Comparison of ENCODE assay signal across 10 mouse cellular contexts in the genomic region with DNA sequence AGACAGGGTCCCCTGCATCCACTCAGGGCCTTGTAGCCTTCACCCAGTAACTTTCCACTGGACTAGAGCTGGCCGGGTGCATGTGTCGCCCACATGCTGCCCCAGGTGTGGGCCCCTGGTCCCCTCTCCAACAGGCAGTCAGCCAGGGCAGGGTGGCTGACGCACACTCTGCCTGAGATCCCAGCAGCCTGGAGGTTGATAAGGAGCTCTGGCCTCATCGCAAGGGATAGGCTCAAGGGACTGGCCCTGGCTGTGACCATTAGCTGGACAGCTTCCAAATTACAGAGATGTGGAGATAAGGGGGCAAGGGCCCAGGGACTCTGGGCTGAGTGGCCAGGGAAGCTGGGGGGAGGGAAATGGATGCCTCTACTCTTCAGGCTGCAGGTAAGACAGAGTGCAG. TPM values are rescaled to one million over a fixed set of nuclear protein-coding genes. Genes with fewer than 3 reads are reported as not detected.
A peak's percentile ranks its signal among the peaks of the same experiment; 100 is the strongest.
DNase-seq lines count a peak whose midpoint lies in the region; ATAC-seq and TF ChIP-seq lines count a peak whose summit lies in the region.
"Had no signal": no experiment of that assay in that cellular context is flagged by ENCODE, and none has a peak within 500 bp of the region (broad histone marks: within the 10 kb centered on the region; RNA-seq: fewer than 3 reads in every experiment).

No protein-coding gene starts in this region.

- no peak for TF ChIP-seq CTCF in left cerebral cortex, adult 2 months (IDR thresholded peaks at IDR 0.05)

- H3K9me3 ChIP-seq in lung, embryonic 15.5 days = no peaks in the 10 kb centered on the region

- peak overlapping the region; percentile 9; the same call in 1 of the 2 replicates for H3K4me2 ChIP-seq in lung, embryonic 15.5 days

- H3K27me3 ChIP-seq in lung, embryonic 15.5 days = no peaks in the 10 kb centered on the region

- intact Hi-C loops in left cerebral cortex, adult 2 months (cut with DNase I) = loop anchor here (5.0 kb wide), 4 partner anchors 84 to 409 kb away; partner anchors contain the start of gene Cers5
- intact Hi-C loops in left cerebral cortex, postnatal 10 days (cut with DNase I) = loop anchor here (5.0 to 10.0 kb wide), 4 partner anchors 99 to 406 kb away; partner anchors contain the start of gene Asic1

- WGBS in lung, embryonic 15.5 days = 30% methylated on average over 4 of the region's 4 CpGs

- no peak overlapping the region for H3K4me3 ChIP-seq in left cerebral cortex, adult 2 months
- H3K4me3 ChIP-seq in lung, embryonic 15.5 days = no peak overlapping the region

- no peak for DNase-seq in left cerebral cortex, adult 2 months (ENCODE audit: extremely low spot score in 1 of 2, low spot score in 2 of 2)
- DNase-seq in left cerebral cortex, postnatal 10 days (ENCODE audit: extremely low spot score in 1 of 2, low spot score in 2 of 2) = no peak
- DNase-seq in adrenal gland, postnatal 10 days = peak; percentile 82
- peak; percentile 68 for DNase-seq in heart, postnatal 4 days
- DNase-seq in thymus, postnatal 10 days (ENCODE audit: low spot score in 2 of 2) = no peak
- no peak for DNase-seq in thymus, postnatal 4 days
- DNase-seq: right cerebral cortex, postnatal 25 days had no signal

- no peaks in the 10 kb centered on the region for H3K36me3 ChIP-seq in lung, embryonic 15.5 days

- H3K4me1 ChIP-seq in lung, embryonic 15.5 days = peaks cover 56% of the 10 kb centered on the region

- no peak for ATAC-seq in lung, embryonic 15.5 days (ENCODE audit: borderline replicate concordance, extremely low read depth, low FRiP score, low TSS enrichment)
- ATAC-seq in monocyte, adult 5-6 weeks (replicated peaks; ENCODE audit: insufficient number of reproducible peaks, low FRiP score, low TSS enrichment, poor library complexity, severe bottlenecking) = no peak

- peak overlapping the region; percentile 73 for H3K27ac ChIP-seq in left cerebral cortex, adult 2 months
- H3K27ac ChIP-seq in lung, embryonic 15.5 days = peak overlapping the region; percentile 85
- H3K27ac ChIP-seq: liver, embryonic 14.5 days had no signal

- H3K9ac ChIP-seq in lung, embryonic 15.5 days = no peak overlapping the region
- H3K9ac ChIP-seq: liver, embryonic 14.5 days had no signal

RNA-seq across cellular contexts. Expression of gene Bcdin3d, which starts 24.3 kb away (rescaled TPM):
- 1 to 10 TPM; 3.7 to 5.4 TPM for total RNA-seq in left cerebral cortex, adult 2 months (2021)
- total RNA-seq in left cerebral cortex, postnatal 10 days (2021) = 1 to 10 TPM; 4.3 to 4.8 TPM
- 1 to 10 TPM; 6.0 to 6.5 TPM for total RNA-seq in adrenal gland, postnatal 10 days (2021)
- total RNA-seq in heart, postnatal 4 days (2021) = 1 to 10 TPM; 4.9 to 5.0 TPM
- 15.0 and 16.1 TPM in 2 replicates for polyA plus RNA-seq in lung, embryonic 15.5 days (2015; fragmentation: Nextera tagmentation; extraction: Ambion mirVana)
- total RNA-seq in monocyte, adult 5-6 weeks (2017) = 6.8 to 12.5 TPM (median 7.3 TPM) in 3 replicates

RNA-seq across cellular contexts. Expression of gene Faim2, which starts 29.2 kb away (rescaled TPM):
- 100 to 1,000 TPM; 421 to 422 TPM for total RNA-seq in left cerebral cortex, adult 2 months (2021)
- total RNA-seq in left cerebral cortex, postnatal 10 days (2021) = 100 to 1,000 TPM; 130 to 135 TPM
- 10 to 100 TPM; 10.5 to 13.7 TPM for total RNA-seq in adrenal gland, postnatal 10 days (2021)
- not detected for total RNA-seq in heart, postnatal 4 days (2021)
- 1.1 and 1.4 TPM in 2 replicates for polyA plus RNA-seq in lung, embryonic 15.5 days (2015; fragmentation: Nextera tagmentation; extraction: Ambion mirVana)
- total RNA-seq in monocyte, adult 5-6 weeks (2017) = 0.11 TPM in 1 of 3 replicates, not detected in the others
- polyA plus RNA-seq: liver, embryonic 14.5 days had no signal

RNA-seq across cellular contexts. Expression of gene Nckap5l, which starts 41.2 kb away (rescaled TPM):
- total RNA-seq in left cerebral cortex, adult 2 months (2021) = 10 to 100 TPM; 19.2 to 21.3 TPM
- total RNA-seq in left cerebral cortex, postnatal 10 days (2021) = 10 to 100 TPM; 35.8 to 38.3 TPM
- 10 to 100 TPM; 19.8 to 34.0 TPM for total RNA-seq in adrenal gland, postnatal 10 days (2021)
- 10 to 100 TPM; 20.0 to 23.6 TPM for total RNA-seq in heart, postnatal 4 days (2021)
- 8.7 and 11.6 TPM in 2 replicates for polyA plus RNA-seq in lung, embryonic 15.5 days (2015; fragmentation: Nextera tagmentation; extraction: Ambion mirVana)
- 1.2 to 3.4 TPM (median 1.2 TPM) in 3 replicates for total RNA-seq in monocyte, adult 5-6 weeks (2017)

Comparison
In these comparisons a context has a peak if more than half of its experiments do, and no peak if none do; other contexts are left out.
1. DNase-seq: peak in adrenal gland, postnatal 10 days (single experiment) and heart, postnatal 4 days (single experiment); none in left cerebral cortex, adult 2 months (0 of 2), left cerebral cortex, postnatal 10 days (0 of 2), thymus, postnatal 10 days (0 of 2) and thymus, postnatal 4 days (single experiment).
2. RNA of gene Faim2, which starts 29.2 kb away (total RNA-seq): 421 to 422 TPM in left cerebral cortex, adult 2 months, 130 to 135 TPM in left cerebral cortex, postnatal 10 days and 10.5 to 13.7 TPM in adrenal gland, postnatal 10 days; not detected in heart, postnatal 4 days and 0.11 TPM in monocyte, adult 5-6 weeks; every median in the first group is over 10 times any median in the second.